Mouse (Mus musculus) lung, postnatal 0 days (tissue): ENCODE measurements around the gene Tas2r126. TPM values are rescaled to one million over a fixed set of nuclear protein-coding genes. Genes with fewer than 3 reads are reported as not detected.
"Not testable (repeated sequence)": the region's sequence is repeated elsewhere in the genome, so short reads cannot be mapped to it uniquely, and the experiment has no call there.

Experiments
- ATAC-seq: fragments of 200-750 bp; cut with Nextera tagmentation; 2 replicates; pipeline ENCODE4 v1.8.0; 2017; ENCODE audit warnings: moderate library complexity
- DNase-seq: peaks from one replicate; pipeline ENCODE4 v3.0.0-alpha.2; 2016; ENCODE audit warnings: low spot score
- H3K27ac ChIP-seq: fragments of 300-500 bp; sonication (generic); 2 replicates; pipeline ENCODE4 v1.5.1; 2014; ENCODE audit warnings: antibody characterized with exemption, mild to moderate bottlenecking, low read length, mixed read lengths
- H3K27me3 ChIP-seq: fragments of 300-500 bp; sonication (generic); replicated peaks from 2 replicates; pipeline ENCODE4 v1.6.1; 2014; ENCODE audit warnings: low read length, mixed read lengths; ENCODE audit not compliant: insufficient read depth
- H3K36me3 ChIP-seq: fragments of 300-500 bp; sonication (generic); 2 replicates; pipeline ENCODE4 v1.6.1; 2014; ENCODE audit warnings: low read length, mixed read lengths; ENCODE audit not compliant: insufficient read depth
- H3K4me1 ChIP-seq: fragments of 300-500 bp; sonication (generic); 2 replicates; pipeline ENCODE4 v1.6.1; 2014; ENCODE audit warnings: antibody characterized with exemption, low read depth, low read length, mixed read lengths; ENCODE audit not compliant: insufficient read depth
- H3K4me2 ChIP-seq: fragments of 300-500 bp; sonication (generic); replicated peaks from 2 replicates; pipeline ENCODE4 v1.6.1; 2014; ENCODE audit warnings: low read depth, mild to moderate bottlenecking, low read length, moderate library complexity, mixed read lengths
- H3K4me3 ChIP-seq: fragments of 300-500 bp; sonication (generic); 2 replicates; pipeline ENCODE4 v1.5.1; 2014; ENCODE audit warnings: low read depth, low read length
- H3K9ac ChIP-seq: fragments of 300-500 bp; sonication (generic); replicated peaks from 2 replicates; pipeline ENCODE4 v1.6.1; 2014; ENCODE audit warnings: low read depth, mild to moderate bottlenecking
- H3K9me3 ChIP-seq: fragments of 300-500 bp; sonication (generic); 2 replicates; pipeline ENCODE4 v1.6.1; 2016; ENCODE audit warnings: low read length, mixed read lengths
- CTCF ChIP-seq: IDR thresholded peaks from 2 replicates; pipeline ENCODE4 v1.5.1; 2016; ENCODE audit warnings: antibody characterized with exemption, mild to moderate bottlenecking
- EP300 ChIP-seq: IDR thresholded peaks from 2 replicates; pipeline ENCODE4 v1.6.1; 2016; ENCODE audit warnings: antibody characterized with exemption, mild to moderate bottlenecking, control low read depth
- WGBS: fragments of 180-500 bp; shearing (Covaris S2); extraction: QIAGEN DNeasy Blood & Tissue Kit; methylation state at CpG from one replicate; pipeline ENCODE4 v1.1.7; 2014; 5-methylcytosine and 5-hydroxymethylcytosine counted together
- polyA plus RNA-seq: library from polyadenylated mRNA; unstranded; fragments of >200 nt; fragmentation: Nextera tagmentation; extraction: Ambion mirVana; gene quantifications from 2 replicates; pipeline ENCODE4 v1.2.1, GENCODE M21; 2015

The Tas2r126 gene
- polyA plus RNA-seq, 1 experiment from 2014 or later, result not detected

DNA sequence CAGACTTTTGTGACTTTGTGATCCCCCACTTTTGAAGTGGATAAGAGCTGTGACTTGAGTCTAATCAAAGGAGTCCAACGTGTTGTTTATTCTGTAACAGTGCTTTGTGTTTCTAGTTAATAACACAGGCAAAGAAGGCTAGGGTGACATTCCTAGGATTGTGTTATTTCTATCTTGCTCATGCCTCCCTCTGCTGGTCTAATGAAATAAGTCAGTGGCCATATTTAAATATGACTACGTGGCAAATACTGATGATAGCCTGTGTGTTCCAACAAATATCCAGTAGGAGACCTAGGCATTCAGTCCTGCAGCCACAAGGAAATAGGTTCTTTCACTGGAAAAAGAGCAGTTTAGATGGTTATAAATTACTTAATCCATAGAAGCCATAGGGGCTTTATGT, 781 bp upstream of the Tas2r126 start:
- TF ChIP-seq EP300, result no peak
- TF ChIP-seq CTCF, result peak; percentile 63
- Histone ChIP-seq H3K4me1 (no peaks in the 10 kb centered on the region), H3K27me3 (no peaks in the 10 kb centered on the region), H3K36me3 (no peaks in the 10 kb centered on the region), H3K9me3 (no peaks in the 10 kb centered on the region), H3K9ac (no peak overlapping the region), H3K4me3 (no peak overlapping the region), H3K27ac (no peak overlapping the region), H3K4me2 (no peak overlapping the region)
- peak; percentile 48 for DNase-seq
- ATAC-seq, result no peak
- WGBS, result 39% methylated on average over 2 of the region's 2 CpGs

DNA sequence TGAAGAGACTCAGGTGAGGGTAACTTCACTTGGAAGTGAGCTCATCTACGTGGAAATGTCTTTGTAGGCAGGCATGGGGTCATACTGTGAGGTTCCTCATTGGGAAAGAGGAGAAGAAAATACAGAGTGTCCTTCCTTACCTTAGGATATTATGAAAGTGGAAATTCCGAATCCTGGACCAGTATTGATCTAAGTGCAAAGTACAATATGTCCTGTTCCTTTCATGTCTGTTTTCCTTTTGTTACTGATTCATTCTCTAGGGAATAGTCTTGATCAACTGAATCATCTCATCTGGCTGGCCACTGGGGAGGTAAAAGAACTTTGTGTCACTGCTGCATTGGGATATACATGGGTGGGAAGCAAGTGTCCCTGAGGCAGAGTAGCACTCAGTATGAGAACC, 1.2 kb downstream of the Tas2r126 start:
- Histone ChIP-seq H3K4me1 (no peaks in the 10 kb centered on the region), H3K27ac (no peak overlapping the region), H3K4me3 (no peak overlapping the region), H3K9ac (no peak overlapping the region), H3K9me3 (no peaks in the 10 kb centered on the region), H3K36me3 (no peaks in the 10 kb centered on the region), H3K27me3 (no peaks in the 10 kb centered on the region), H3K4me2 (no peak overlapping the region)
- ATAC-seq, result no peak
- no peak for DNase-seq
- WGBS, result 57% methylated on average over 2 of the region's 2 CpGs
- no peak for TF ChIP-seq EP300
- no peak for TF ChIP-seq CTCF

- Histone ChIP-seq H3K36me3 (no peaks in the 10 kb centered on the region), H3K27me3 (no peaks in the 10 kb centered on the region), H3K4me2 (no peak overlapping the region), H3K4me1 (no peaks in the 10 kb centered on the region), H3K27ac (no peak overlapping the region), H3K9me3 (no peaks in the 10 kb centered on the region), H3K4me3 (no peak overlapping the region), H3K9ac (no peak overlapping the region)
- ATAC-seq (peak; percentile 54), DNase-seq (peak; percentile 42)
- WGBS, result 65% methylated on average over 2 of the region's 2 CpGs
- TF ChIP-seq EP300 (no peak), CTCF (no peak)
Measured at GRCm38 (mm10) chr6:42441395-42441794, 7.1 kb downstream of the Tas2r126 start.

DNA sequence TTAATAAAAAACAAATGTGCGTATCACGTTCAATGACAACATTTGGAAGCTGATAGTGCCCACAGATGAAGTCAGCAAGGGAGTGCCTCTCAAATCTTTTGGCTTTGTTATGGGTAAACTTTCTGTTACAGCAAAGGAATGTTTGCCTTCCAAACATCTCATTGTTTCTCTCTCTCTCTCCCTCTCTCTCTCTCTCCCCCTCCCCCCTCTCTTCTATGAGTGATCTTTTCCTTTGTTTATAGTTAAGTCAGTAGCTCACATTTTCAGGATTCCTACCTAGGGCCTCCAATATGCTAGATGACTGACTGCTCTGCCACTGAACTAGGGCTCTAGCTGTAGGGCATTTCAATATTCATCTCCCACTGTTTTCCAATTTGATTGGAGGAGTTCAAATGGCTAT, 10.2 kb downstream of the Tas2r126 start:
- no peak for TF ChIP-seq EP300
- no peak for TF ChIP-seq CTCF
- ATAC-seq, result no peak
- no peak overlapping the region for H3K4me3 ChIP-seq
- no peak for DNase-seq
- H3K27me3 ChIP-seq, result no peaks in the 10 kb centered on the region
- no peak overlapping the region for H3K4me2 ChIP-seq
- no peak overlapping the region for H3K27ac ChIP-seq
- no peaks in the 10 kb centered on the region for H3K36me3 ChIP-seq
- no peaks in the 10 kb centered on the region for H3K9me3 ChIP-seq
- H3K9ac ChIP-seq, result no peak overlapping the region
- no peaks in the 10 kb centered on the region for H3K4me1 ChIP-seq
- WGBS, result 36% methylated on average over 2 of the region's 2 CpGs

DNA sequence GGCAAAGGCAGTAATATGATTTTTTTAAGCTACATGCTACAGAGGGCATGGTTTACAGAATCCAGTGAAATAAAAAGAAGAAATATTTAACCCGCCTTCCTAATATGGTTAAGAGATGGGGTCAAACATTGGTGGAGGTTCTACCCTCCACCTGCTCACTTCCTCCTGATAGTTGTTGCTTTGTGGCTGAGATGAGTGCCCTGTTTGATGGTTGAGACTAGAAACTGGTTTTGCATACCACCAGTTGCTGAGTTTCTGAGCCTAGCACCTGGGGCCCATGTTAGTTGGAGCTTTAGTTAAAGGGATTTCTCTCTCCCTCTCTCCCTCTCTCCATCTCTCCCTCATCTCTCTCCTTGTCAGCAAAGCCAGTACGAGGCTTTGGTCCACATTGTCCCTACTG, 13.0 kb downstream of the Tas2r126 start:
- WGBS, result 75% methylated on average over 2 of the region's 2 CpGs
- Histone ChIP-seq H3K27me3 (no peaks in the 10 kb centered on the region), H3K27ac (no peak overlapping the region), H3K9me3 (no peaks in the 10 kb centered on the region), H3K36me3 (no peaks in the 10 kb centered on the region), H3K9ac (no peak overlapping the region), H3K4me2 (no peak overlapping the region), H3K4me3 (no peak overlapping the region), H3K4me1 (no peaks in the 10 kb centered on the region)
- TF ChIP-seq EP300, result no peak
- no peak for TF ChIP-seq CTCF
- ATAC-seq, result no peak
- DNase-seq, result no peak

- DNase-seq (no peak), ATAC-seq (no peak)
- WGBS, result 68% methylated on average over 1 of the region's 1 CpGs
- Histone ChIP-seq H3K4me2 (no peak within 1 kb of the TSS), H3K9ac (no peak within 1 kb of the TSS), H3K36me3 (no peaks in the 10 kb centered on the region), H3K27ac (no peak within 1 kb of the TSS), H3K27me3 (no peaks in the 10 kb centered on the region), H3K9me3 (no peaks in the 10 kb centered on the region), H3K4me3 (no peak within 1 kb of the TSS), H3K4me1 (no peaks in the 10 kb centered on the region)
- no peak for TF ChIP-seq EP300
- no peak for TF ChIP-seq CTCF
Measured at GRCm38 (mm10) chr6:42465096-42465495, 30.8 kb downstream of the Tas2r126 start, which contains the start of gene Olfr458. Olfr458 (minus strand) TSS chr6:42465196.

DNA sequence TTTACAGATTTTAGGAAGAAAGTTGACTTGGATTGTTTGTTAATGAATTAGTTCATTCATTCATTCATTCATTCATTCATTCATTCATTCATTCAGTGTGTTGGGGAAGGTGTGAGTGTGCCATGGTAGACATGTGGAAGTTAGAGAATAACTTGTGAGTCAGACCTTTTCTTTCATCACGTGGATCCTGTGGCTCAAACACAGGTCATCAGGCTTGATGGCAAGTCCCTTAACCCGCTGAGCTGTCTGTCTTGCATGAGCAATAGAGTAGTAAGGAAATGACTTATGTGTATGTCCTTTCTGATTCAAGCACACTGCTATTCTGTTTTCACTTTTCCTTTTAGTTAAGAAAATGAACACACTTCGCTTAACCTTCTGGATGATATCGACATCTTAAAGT, 36.2 kb downstream of the Tas2r126 start:
- DNase-seq (no peak), ATAC-seq (no peak)
- Histone ChIP-seq H3K9ac (no peak overlapping the region), H3K4me1 (no peaks in the 10 kb centered on the region), H3K9me3 (no peaks in the 10 kb centered on the region), H3K36me3 (no peaks in the 10 kb centered on the region), H3K27ac (no peak overlapping the region), H3K4me2 (no peak overlapping the region), H3K4me3 (no peak overlapping the region), H3K27me3 (no peaks in the 10 kb centered on the region)
- 86% methylated on average over 4 of the region's 4 CpGs for WGBS
- TF ChIP-seq EP300 (no peak), CTCF (no peak)

DNA sequence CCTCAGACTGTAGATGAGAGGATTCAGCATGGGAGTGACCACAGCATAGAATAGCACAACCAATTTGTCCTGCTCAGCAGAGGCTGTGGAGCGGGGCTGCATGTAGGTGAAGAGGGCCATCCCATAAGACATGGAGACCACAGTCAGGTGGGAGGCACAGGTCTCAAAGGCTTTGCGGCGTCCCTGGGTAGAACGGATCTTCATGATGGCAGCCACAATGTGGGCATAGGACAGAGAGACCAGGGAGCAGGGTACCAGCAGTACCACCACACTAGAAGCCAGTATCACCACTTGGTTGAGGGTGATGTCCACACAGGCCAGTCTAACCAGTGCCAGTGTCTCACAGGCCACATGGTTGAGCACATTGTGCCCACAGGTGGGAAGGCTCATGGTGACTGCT, 37.0 kb downstream of the Tas2r126 start:
- not testable (repeated sequence) for H3K4me1 ChIP-seq, H3K27me3 ChIP-seq, H3K4me2 ChIP-seq, H3K27ac ChIP-seq, H3K9ac ChIP-seq, H3K4me3 ChIP-seq, H3K9me3 ChIP-seq, DNase-seq, H3K36me3 ChIP-seq, ATAC-seq
- WGBS, result 97% methylated on average over 4 of the region's 4 CpGs
